Comparison of ENCODE assay signal across 23 mouse cellular contexts in the genomic region with DNA sequence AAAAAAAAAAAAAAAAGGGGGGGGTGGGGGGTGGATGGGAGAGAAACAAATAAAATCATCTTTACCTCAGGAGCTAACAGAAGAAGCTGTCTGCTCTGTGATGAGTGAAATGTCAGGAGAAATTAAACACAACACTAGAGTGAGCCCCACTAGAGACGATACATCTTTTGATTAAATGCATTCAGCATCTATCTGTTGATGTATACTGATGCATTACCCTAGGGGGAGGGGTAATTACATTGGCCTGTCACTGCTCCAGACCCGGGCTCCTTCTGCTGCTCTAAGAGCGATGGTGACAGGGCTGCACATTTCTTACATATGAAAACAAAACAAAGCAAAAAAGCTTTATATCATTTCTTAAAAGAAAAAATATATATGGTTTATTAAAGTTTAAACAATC.
"Had no signal": no experiment of that assay in that cellular context is flagged by ENCODE, and none has a peak within 500 bp of the region (broad histone marks: within the 10 kb centered on the region; RNA-seq: fewer than 3 reads in every experiment).

No protein-coding gene starts in this region.

- ATAC-seq: liver, embryonic 12.5 days had no signal

- H3K4me2 ChIP-seq: limb, embryonic 13.5 days; liver, embryonic 12.5 days; liver, embryonic 15.5 days; lung, embryonic 15.5 days; midbrain, embryonic 11.5 days; neural tube, embryonic 13.5 days had no signal

- H3K27me3 ChIP-seq: limb, embryonic 13.5 days; liver, embryonic 12.5 days; liver, embryonic 15.5 days; lung, embryonic 15.5 days; megakaryocyte, embryonic 14.5 days; neural tube, embryonic 13.5 days had no signal

- DNase-seq: kidney, adult 18-20 months; kidney, postnatal 25 days; layer of hippocampus, adult 9-11 months; liver; lung, adult 18-20 months; lung, postnatal 10 days; lung, postnatal 36 days; right cerebral cortex, adult 18-20 months; right cerebral cortex, postnatal 14 days; right cerebral cortex, postnatal 4 days; thymus, postnatal 25 days had no signal

- H3K4me3 ChIP-seq: layer of hippocampus, adult 2 months; limb, embryonic 10.5 days; limb, embryonic 13.5 days; liver, embryonic 12.5 days; liver, embryonic 15.5 days; lung, embryonic 15.5 days; megakaryocyte, embryonic 14.5 days; myocyte; neural tube, embryonic 13.5 days had no signal

- H3K36me3 ChIP-seq: lung, embryonic 15.5 days; neural tube, embryonic 13.5 days had no signal

- H3K27ac ChIP-seq: kidney, postnatal 0 days; layer of hippocampus, adult 2 months; limb, embryonic 10.5 days; limb, embryonic 13.5 days; liver, embryonic 12.5 days; liver, embryonic 15.5 days; lung, embryonic 15.5 days; neural tube, embryonic 13.5 days; stomach, postnatal 0 days had no signal

- H3K9me3 ChIP-seq: limb, embryonic 10.5 days; limb, embryonic 13.5 days; liver, embryonic 12.5 days; liver, embryonic 15.5 days; lung, embryonic 15.5 days; megakaryocyte, embryonic 14.5 days; neural tube, embryonic 13.5 days had no signal

- H3K9ac ChIP-seq: limb, embryonic 13.5 days; liver, embryonic 12.5 days; liver, embryonic 15.5 days; lung, embryonic 15.5 days; neural tube, embryonic 13.5 days had no signal

- H3K4me1 ChIP-seq: limb, embryonic 10.5 days; limb, embryonic 13.5 days; liver, embryonic 12.5 days; liver, embryonic 15.5 days; lung, embryonic 15.5 days had no signal
